In the genomic region with DNA sequence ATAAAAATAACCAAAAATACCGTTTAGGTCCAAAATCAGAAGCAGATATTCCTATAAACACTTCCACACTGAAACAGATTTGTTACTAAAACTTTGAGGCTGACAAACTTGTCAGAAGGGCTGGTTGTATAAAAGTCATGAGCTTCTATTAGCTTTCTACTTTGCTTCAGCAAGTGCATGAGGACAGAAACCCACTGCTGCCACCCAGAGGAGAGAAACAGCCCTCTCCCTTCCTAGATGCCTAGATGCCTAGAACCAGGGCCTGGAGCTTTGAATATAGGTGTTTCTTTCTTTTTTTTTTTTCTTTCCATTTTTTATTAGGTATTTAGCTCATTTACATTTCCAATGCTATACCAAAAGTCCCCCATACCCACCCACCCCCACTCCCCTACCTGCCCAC, we compare ENCODE assay signal across 9 mouse cellular contexts.
DNase-seq lines count a peak whose midpoint lies in the region; ATAC-seq and TF ChIP-seq lines count a peak whose summit lies in the region.
"Had no signal": no experiment of that assay in that cellular context is flagged by ENCODE, and none has a peak within 500 bp of the region (broad histone marks: within the 10 kb centered on the region; RNA-seq: fewer than 3 reads in every experiment).

No protein-coding gene starts in this region.

- H3K4me1 ChIP-seq in kidney, embryonic 14.5 days (ENCODE audit: control insufficient read depth, insufficient read depth, low read length): no peaks in the 10 kb centered on the region
- H3K4me1 ChIP-seq in midbrain, postnatal 0 days (ENCODE audit: insufficient read depth, low read length): no peaks in the 10 kb centered on the region
- H3K4me1 ChIP-seq in midbrain, embryonic 10.5 days: no peaks in the 10 kb centered on the region
- H3K4me1 ChIP-seq in cortical plate, adult 2 months (ENCODE audit: control insufficient read depth, insufficient read depth, low read length): no peaks in the 10 kb centered on the region
- H3K4me1 ChIP-seq: forebrain, embryonic 15.5 days had no signal

- TF ChIP-seq POLR2A in cortical plate, adult 2 months (IDR thresholded peaks at IDR 0.05; ENCODE audit: extremely low read depth, insufficient read depth, low read length): no peak

- peak; percentile 49 for TF ChIP-seq CTCF in midbrain, postnatal 0 days (IDR thresholded peaks at IDR 0.05)
- TF ChIP-seq CTCF in cortical plate, adult 2 months (IDR thresholded peaks at IDR 0.05; ENCODE audit: extremely low read depth, insufficient read depth, low read length): peak; percentile 52

- H3K36me3 ChIP-seq in kidney, embryonic 14.5 days (ENCODE audit: control insufficient read depth, insufficient read depth, low read length): no peaks in the 10 kb centered on the region
- H3K36me3 ChIP-seq in midbrain, postnatal 0 days (ENCODE audit: insufficient read depth, low read length): no peaks in the 10 kb centered on the region
- H3K36me3 ChIP-seq in midbrain, embryonic 10.5 days: no peaks in the 10 kb centered on the region
- H3K36me3 ChIP-seq: forebrain, embryonic 15.5 days had no signal

- ATAC-seq in kidney, embryonic 14.5 days (ENCODE audit: low FRiP score, low TSS enrichment): no peak
- ATAC-seq in midbrain, postnatal 0 days (ENCODE audit: low FRiP score): no peak
- ATAC-seq: forebrain, embryonic 15.5 days had no signal

- no peaks in the 10 kb centered on the region for H3K27me3 ChIP-seq in kidney, embryonic 14.5 days (ENCODE audit: control insufficient read depth, insufficient read depth, low read length)
- H3K27me3 ChIP-seq in midbrain, postnatal 0 days (ENCODE audit: insufficient read depth, low read length): no peaks in the 10 kb centered on the region
- no peaks in the 10 kb centered on the region for H3K27me3 ChIP-seq in midbrain, embryonic 10.5 days (ENCODE audit: low read depth, poor library complexity, severe bottlenecking)
- H3K27me3 ChIP-seq: forebrain, embryonic 15.5 days had no signal

- intact Hi-C loops in gastrocnemius, postnatal 36 days (cut with DNase I): no loop called here

- H3K9me3 ChIP-seq in kidney, embryonic 14.5 days (ENCODE audit: control insufficient read depth, low read length): no peaks in the 10 kb centered on the region
- H3K9me3 ChIP-seq in midbrain, postnatal 0 days (ENCODE audit: low read length): no peaks in the 10 kb centered on the region
- no peaks in the 10 kb centered on the region for H3K9me3 ChIP-seq in midbrain, embryonic 10.5 days (replicated peaks)
- H3K9me3 ChIP-seq: forebrain, embryonic 15.5 days had no signal

- 70% methylated on average over 1 of the region's 1 CpGs for WGBS in kidney, embryonic 14.5 days
- 69% methylated on average over 1 of the region's 1 CpGs for WGBS in midbrain, postnatal 0 days
- WGBS in midbrain, embryonic 10.5 days: 64% methylated on average over 1 of the region's 1 CpGs

- no peak overlapping the region for H3K27ac ChIP-seq in kidney, embryonic 14.5 days (ENCODE audit: low read depth, low read length)
- no peak overlapping the region for H3K27ac ChIP-seq in midbrain, postnatal 0 days (ENCODE audit: low read depth, low read length)
- H3K27ac ChIP-seq in midbrain, embryonic 10.5 days (replicated peaks): no peak overlapping the region
- H3K27ac ChIP-seq in cortical plate, adult 2 months (ENCODE audit: insufficient read depth, low read length): no peak overlapping the region
- H3K27ac ChIP-seq: forebrain, embryonic 15.5 days had no signal

- peak; percentile 4 to 30 for DNase-seq in kidney, adult 8-10 months
- peak; percentile 24 for DNase-seq in midbrain, postnatal 0 days (ENCODE audit: low spot score)
- no peak for DNase-seq in midbrain, embryonic 10.5 days (ENCODE audit: low spot score)
- DNase-seq in gastrocnemius, postnatal 36 days: no peak
- DNase-seq in adrenal gland, postnatal 25 days: no peak
- DNase-seq: thymus, postnatal 36 days had no signal

- H3K9ac ChIP-seq in kidney, embryonic 14.5 days (ENCODE audit: low read depth, low read length): no peak overlapping the region
- H3K9ac ChIP-seq in midbrain, postnatal 0 days (replicated peaks; ENCODE audit: low read length, poor library complexity, severe bottlenecking): no peak overlapping the region
- H3K9ac ChIP-seq: forebrain, embryonic 15.5 days had no signal

- no peak overlapping the region for H3K4me3 ChIP-seq in kidney, embryonic 14.5 days (ENCODE audit: low read length)
- H3K4me3 ChIP-seq in midbrain, postnatal 0 days (ENCODE audit: low read depth, low read length): no peak overlapping the region
- H3K4me3 ChIP-seq in midbrain, embryonic 10.5 days: no peak overlapping the region
- no peak overlapping the region for H3K4me3 ChIP-seq in cortical plate, adult 2 months (ENCODE audit: insufficient read depth, low read length)
- H3K4me3 ChIP-seq: forebrain, embryonic 15.5 days had no signal

- H3K4me2 ChIP-seq in kidney, embryonic 14.5 days (replicated peaks; ENCODE audit: low read depth, low read length): no peak overlapping the region
- no peak overlapping the region for H3K4me2 ChIP-seq in midbrain, postnatal 0 days (ENCODE audit: low read depth, low read length, poor library complexity, severe bottlenecking)
- H3K4me2 ChIP-seq: forebrain, embryonic 15.5 days had no signal

Comparison
In these comparisons a context has a peak if more than half of its experiments do, and no peak if none do; other contexts are left out.
1. DNase-seq: peak in kidney, adult 8-10 months (2 of 2) and midbrain, postnatal 0 days (single experiment); none in midbrain, embryonic 10.5 days (single experiment), gastrocnemius, postnatal 36 days (0 of 2) and adrenal gland, postnatal 25 days (single experiment).